Mouse (Mus musculus): ENCODE measurements around the gene Kif3c. TPM values are rescaled to one million over a fixed set of nuclear protein-coding genes. Genes with fewer than 3 reads are reported as not detected.

Gene Kif3c
- total RNA-seq (2015) (1.8 and 2.5 TPM in 2 replicates), total RNA-seq (2017) (1.8 and 1.9 TPM in 2 replicates)

DNA sequence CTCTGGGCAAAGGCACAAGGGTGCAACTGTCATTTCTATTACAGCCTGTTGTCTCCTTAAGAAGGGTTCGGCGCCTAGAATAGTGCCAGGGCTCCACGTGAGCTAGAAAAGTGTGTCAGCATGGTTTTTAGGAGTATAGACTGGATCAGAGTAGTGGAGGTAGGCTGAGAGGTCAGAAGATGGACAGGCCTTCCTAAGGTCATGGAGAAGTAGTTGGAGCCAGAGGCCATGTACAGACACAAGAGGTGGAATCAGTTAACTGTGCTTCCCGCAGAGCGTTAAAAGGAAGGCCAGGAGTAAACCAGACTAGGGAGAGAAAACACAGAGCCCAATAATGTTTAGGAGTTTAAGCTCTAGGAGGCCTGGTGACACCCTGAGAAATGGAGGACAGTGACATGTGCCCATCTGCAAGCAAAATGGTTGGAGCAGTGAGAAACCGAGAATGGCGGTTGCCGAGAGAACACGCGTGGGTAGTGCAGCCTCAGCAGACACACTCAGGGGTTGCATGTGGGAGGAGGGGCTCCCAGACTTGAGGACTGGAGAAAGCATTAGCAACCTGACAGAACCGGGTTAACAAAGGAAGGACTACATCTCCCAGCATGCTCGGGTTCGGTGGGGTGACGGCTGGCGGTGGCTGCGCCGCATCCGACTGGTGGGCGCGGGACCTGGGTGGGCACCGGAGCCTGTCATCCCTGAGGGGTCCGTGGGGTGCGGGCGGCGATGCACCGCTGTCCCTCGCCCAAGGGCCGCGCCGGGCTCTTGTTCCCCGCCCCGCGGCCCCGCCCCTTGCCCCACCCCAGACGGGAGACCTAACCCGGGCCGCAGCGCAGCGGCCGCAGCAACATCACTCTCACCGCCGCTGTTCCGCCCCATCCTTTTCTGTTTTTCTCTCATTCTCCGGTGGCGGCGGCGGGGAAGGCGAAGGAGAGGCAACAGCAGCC, at the start of gene Kif3c:
Gene Kif3c (plus strand): TSS at position 625 of the 941 bp plus-strand sequence.
- peak; percentile 77 for ATAC-seq (ENCODE audit: poor library complexity, severe bottlenecking)

DNA sequence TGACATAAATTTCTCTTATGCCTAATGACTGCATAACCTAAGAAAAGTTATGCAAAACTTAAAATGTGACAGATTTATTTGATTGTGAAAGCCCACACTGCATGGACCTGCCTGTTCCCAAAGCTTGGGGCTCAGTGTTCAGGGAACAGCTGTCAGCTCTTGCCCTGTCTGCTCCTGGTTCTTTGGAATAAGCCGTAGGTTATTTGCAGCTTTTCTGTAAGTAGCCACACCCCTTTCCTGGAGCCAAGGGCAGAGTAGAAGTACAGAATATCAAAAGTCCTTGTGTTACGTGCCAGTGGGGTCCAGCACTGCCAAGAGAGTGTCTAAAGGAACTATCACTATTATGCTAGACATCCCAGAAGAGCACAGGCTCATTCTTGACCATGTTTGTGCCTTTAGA, 48.8 kb upstream of the Kif3c start:
- ATAC-seq (ENCODE audit: poor library complexity, severe bottlenecking) = no peak

DNA sequence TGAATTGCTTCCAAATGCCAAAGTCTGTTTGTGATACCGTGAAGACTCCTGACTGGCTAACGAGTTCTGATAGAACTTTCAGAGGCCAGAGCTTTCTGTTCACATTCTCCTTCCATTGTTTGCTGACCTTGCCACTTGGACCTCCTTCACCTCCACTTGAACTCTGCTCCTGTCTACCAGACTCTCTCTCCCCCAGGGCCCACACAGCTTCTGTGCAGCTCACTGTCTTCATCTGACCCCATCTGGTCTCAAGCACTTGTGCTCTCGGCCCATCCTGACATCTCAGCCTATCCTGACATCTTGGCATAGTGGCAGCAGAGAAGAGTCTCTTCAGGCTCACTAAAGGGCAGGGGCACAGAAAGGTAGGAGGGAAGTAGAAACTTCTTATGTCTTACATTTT, 48.0 kb upstream of the Kif3c start:
- ATAC-seq (ENCODE audit: poor library complexity, severe bottlenecking) = no peak

DNA sequence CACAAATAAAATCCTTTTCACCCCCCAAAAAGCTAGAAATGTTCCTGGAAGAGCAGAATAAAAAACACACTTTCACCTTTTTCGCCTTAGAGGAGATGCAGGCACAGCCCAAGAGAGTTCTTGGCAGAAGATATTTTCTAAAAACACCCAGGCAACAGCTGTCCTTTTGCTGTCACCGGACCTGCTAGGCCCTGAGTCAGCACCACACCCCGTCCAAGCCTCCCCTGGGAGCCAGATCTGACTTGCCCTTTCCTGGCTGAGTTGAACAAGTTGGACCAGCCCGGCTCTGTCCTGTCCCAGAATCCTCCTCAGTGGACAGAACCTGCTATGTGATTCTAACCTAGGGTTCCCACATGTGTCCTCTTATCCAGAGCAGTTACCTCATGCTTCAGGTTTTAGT, 45.6 kb upstream of the Kif3c start:
- ATAC-seq (ENCODE audit: poor library complexity, severe bottlenecking) = no peak

DNA sequence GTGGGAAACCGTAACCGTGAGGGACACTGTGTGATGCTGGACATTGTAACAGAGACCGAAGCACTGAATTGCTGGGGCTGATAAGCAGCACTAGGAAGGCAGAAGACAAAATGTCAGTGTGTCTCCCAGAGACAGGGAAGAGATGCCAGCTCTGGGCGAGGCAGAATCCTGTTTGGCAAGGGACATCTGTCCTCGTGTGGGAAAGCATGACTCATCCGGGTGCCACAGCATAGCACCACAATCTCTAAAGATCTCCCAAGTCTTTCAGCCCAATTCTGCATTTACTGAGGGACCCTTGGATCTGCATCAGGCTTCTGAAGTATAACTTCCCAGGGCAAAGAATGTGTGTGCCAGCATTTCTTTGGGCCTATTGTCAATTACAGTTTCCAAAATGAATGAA, 41.7 kb upstream of the Kif3c start:
- no peak for ATAC-seq (ENCODE audit: poor library complexity, severe bottlenecking)

DNA sequence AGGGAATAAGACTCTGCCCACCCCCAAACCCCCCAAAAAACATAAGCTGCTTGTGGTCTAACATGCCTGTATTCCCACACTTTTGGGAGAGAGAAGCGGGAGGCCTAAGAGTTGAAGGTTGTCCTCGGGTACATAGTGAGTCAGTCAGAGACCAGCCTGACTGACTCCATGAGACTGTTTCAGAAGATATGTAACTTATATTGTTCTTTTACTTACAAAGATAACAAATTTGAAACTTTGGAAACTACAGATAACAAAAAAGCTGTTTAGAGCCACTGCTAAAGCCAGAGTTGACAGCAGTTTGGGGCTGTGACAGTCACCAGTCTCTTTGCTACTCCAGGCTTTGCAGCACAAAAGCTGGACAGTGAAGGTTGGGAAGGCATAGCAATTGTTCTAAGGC, 39.7 kb upstream of the Kif3c start:
- ATAC-seq (ENCODE audit: poor library complexity, severe bottlenecking) = no peak

DNA sequence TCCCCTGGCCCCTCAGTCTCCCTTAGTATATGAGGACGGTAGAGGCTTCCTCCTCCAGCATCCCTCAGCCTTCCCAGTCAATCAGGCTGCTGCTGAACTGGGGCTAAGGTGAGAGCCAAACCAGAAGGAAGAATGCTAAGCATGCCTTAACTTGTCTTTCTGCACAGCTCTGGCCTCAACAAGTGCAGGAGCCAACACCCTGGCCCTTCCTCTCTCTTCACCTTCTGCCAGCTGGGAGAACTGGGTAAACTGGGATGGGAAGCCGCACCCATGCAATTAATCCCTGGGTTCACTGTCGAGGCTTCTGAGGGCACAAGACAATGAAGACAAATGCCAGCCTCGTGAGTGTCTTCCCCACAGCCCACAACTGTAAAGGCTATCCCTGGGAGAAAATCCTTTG, 35.3 kb upstream of the Kif3c start:
- ATAC-seq (ENCODE audit: poor library complexity, severe bottlenecking) = no peak

DNA sequence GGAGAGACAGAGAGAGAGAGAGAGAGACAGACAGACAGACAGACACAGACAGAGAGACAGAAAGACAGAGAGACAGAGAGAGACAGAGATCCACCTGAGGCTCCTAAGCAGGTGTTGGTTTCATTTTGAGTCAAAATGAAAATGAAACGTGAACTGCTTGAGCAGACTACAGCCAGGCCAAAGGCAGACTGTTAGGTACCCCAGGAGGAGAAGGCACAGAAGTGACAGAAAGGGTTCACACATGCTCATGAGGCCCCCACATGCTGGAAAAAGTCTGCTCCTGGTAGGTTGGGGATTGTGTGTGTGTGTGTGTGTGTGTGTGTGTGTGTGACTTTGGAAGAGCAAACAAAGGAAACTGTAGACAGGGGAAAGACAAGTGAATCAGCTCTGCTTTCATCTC, 26.0 kb upstream of the Kif3c start:
- no peak for ATAC-seq (ENCODE audit: poor library complexity, severe bottlenecking)

DNA sequence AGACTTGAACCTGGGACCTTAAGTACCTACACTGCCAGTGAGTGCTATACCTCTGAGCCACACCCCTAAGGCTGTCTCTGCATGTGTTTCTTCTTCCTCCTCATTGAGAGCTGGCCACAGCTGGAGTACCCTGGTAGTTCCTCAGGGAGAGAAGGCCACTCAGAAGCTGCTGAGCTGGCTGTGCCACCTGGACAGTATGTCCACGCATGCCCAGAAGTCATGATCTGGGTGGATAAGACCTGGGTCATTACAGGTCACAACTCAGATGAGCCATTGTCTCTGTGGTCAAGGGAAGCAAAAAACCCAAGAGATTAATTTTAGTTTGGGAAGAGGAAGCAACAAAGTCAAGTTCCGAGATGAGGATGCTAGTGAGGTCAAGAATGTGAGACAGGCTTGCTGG, 20.8 kb upstream of the Kif3c start:
- no peak for ATAC-seq (ENCODE audit: poor library complexity, severe bottlenecking)

DNA sequence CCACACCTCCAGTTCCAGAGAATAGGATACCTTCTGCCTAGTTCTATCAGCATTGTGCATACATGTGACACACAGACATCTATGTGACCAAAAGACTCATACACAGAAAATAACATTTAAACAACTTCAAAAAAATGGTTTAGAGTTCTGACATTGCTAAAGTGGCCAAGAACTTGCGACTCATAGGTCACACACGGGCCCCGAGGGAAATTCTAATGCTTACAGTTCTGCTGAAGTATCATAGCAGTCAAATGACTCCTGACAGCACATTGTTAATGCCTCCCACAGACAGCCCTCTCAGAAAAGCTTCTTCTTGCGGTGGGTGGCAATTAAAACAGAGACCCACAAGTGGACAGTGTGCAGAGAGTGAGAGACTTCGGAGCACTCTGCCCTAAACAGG, 19.9 kb upstream of the Kif3c start:
- no peak for ATAC-seq (ENCODE audit: poor library complexity, severe bottlenecking)

DNA sequence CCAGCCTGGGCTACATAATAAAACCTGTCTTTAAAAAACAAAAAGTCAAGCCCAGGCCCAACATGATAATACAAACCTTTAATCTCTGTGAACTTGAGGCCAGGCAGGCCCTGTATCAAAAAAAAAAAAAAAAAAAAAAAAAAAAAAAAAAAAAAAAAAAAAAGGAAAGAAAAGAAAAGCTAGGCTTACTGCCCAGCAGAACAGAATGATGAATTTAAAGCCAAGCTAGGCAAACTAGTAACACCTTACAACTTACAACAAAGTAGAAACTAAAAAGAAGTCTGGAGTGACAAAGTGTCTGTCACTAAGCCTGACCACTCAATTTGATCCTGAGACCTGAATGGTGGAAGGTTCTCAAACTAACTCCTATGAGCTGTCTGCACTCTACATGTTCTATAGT, 17.2 kb upstream of the Kif3c start:
- ATAC-seq (ENCODE audit: poor library complexity, severe bottlenecking) = no peak

DNA sequence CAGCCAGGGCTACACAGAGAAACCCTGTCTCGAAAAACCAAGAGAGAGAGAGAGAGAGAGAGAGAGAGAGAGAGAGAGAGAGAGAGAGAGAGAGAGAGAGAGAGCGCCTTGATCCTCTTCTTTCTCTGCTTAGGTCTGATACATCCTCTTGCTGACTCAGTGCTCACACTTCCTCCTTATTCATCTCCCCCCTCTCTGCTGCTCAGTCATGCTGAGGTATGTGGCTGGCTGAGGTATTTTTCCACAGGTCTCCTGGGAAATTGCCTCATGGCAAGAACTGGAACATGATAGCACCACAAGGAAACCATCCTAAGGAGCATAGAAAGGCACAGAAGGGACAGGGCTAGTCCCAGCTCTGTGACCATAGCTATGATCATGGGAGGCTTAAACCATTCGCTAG, 15.5 kb upstream of the Kif3c start:
- peak; percentile 80 for ATAC-seq (ENCODE audit: poor library complexity, severe bottlenecking)

DNA sequence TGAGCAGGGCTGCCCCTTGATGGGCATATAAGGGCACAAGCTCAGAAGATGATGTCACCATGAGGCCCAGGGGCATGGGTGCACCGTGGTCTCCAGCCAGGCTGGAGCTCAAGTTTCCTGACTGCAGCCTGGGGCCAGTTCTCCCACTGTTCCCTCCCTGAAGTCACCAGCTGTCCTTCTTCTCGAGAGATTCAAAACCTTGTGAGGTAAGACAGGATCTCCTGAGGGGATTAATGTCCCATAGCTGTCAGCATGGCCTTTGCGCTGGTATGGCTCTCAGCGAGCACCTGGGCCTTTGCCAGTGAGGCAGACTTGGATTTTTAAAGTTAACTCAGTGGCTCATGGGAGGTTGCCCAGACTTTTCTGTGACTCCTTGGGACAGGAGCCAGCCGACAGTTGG, 14.8 kb upstream of the Kif3c start:
- no peak for ATAC-seq (ENCODE audit: poor library complexity, severe bottlenecking)

DNA sequence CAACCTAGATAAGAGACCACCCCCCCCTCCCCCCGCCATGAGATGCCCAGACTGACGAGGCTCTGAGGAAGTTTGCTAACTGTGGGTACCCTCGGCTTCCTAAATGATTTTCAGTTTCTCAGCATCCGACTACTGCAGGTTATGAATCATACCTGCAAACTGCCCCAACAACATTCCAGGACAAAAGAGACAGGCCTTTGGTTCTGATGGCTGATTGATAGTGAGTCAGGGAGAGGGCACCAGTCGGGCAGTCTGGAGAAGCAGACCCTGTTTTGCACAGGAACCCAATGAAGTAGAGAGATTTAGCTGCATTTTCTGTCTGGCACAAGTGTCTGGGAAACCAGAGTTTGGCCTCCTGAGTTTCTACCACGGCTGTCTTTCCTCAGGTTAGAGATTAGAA, 12.7 kb upstream of the Kif3c start:
- no peak for ATAC-seq (ENCODE audit: poor library complexity, severe bottlenecking)

DNA sequence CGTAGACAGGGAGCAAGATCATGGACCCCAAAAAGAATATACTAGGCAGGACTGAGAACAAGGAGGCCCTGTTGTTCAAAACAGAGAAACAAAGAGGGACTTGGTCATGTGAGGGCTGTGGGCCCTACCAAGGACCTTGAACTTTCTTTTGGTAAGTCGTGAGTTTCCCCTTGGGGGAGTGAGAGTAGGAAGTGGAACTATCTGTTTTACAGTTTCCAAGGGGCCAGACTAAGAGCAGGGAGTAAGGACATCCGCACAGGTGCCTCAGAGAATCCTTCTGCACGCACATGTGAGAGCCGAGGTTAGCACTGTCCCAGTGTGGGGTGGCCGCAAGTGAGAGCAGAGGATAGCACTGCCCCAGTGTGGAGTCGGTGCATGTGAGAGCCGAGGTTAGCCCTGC, 9.9 kb upstream of the Kif3c start:
- ATAC-seq (ENCODE audit: poor library complexity, severe bottlenecking) = no peak

DNA sequence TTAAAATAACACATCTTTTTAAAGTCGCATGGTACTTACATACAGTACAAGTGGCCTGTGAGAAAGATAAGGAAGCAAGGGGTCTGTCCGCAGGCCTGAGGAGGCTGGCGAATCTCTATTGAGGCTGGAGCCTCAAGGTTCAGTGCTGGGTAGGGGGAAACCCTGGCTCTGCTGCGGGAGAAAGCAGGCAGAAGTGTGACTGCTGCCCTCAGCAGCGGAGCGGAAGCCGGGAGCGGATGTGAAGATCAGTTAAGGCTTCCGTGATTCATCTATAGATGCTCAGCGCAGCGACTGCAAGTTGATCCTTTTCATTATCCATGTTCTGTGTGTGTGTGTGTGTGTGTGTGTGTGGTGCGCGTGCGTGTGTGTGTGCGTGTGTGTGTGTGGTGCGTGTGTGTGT, 8.1 kb upstream of the Kif3c start:
- peak; percentile 55 for ATAC-seq (ENCODE audit: poor library complexity, severe bottlenecking)

DNA sequence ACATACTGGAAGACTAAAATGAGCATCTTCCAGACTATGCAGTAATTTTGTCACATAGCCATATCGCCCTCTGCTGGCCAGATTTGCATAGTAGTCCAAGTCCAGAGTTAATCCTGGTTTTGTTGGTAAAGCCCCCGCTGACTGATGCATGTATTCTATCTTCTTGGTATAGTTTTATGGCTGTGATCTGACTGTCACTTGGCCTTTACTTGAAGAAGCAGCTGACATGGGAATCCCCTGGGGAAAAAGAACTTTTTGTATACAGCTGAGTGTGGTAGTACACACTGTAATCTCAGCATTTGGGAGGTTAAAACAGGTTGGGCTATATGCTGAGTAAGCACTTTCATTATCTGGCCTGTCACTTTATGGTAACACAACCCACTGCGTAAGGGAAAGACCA, 5.6 kb upstream of the Kif3c start:
- ATAC-seq (ENCODE audit: poor library complexity, severe bottlenecking) = peak; percentile 57

DNA sequence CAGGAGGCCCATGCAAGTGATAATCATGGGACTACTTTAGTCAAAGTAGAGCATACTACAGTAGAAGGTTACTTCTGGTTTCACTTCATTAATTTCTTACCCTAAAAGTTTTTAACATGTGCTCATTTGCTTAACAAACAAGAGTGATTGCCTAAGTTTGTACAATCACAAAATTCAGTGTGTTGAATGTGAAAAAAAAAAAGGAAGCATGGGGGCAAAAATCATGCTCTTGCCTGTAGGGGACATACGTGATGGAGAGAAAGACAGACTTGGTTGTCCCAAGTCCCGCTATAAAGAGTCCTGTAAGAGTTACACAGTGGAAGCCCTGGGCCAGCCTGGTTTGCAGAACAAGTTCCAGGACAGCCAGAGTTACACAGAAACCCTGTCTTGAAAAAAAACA, 4.9 kb upstream of the Kif3c start:
- peak; percentile 73 for ATAC-seq (ENCODE audit: poor library complexity, severe bottlenecking)

DNA sequence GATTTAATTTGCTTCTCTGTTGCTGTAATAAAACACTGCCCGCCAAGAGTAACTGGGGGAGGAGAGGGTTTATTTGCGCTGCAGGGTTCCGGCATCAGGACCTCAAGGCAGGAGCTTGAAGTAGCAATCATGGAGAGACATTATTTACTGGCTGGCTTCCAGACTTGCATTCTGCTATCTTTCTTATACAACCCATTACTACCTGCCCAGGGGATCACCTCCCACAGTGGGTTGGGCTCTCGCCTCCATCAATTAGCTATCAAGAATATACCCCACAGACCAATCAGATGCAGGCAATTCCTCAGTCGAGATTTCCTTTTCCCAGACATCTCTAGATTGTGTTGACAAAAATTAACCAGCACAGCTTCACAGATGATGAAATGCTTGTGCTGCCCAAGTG, 856 bp upstream of the Kif3c start:
- ATAC-seq (ENCODE audit: poor library complexity, severe bottlenecking) = no peak

DNA sequence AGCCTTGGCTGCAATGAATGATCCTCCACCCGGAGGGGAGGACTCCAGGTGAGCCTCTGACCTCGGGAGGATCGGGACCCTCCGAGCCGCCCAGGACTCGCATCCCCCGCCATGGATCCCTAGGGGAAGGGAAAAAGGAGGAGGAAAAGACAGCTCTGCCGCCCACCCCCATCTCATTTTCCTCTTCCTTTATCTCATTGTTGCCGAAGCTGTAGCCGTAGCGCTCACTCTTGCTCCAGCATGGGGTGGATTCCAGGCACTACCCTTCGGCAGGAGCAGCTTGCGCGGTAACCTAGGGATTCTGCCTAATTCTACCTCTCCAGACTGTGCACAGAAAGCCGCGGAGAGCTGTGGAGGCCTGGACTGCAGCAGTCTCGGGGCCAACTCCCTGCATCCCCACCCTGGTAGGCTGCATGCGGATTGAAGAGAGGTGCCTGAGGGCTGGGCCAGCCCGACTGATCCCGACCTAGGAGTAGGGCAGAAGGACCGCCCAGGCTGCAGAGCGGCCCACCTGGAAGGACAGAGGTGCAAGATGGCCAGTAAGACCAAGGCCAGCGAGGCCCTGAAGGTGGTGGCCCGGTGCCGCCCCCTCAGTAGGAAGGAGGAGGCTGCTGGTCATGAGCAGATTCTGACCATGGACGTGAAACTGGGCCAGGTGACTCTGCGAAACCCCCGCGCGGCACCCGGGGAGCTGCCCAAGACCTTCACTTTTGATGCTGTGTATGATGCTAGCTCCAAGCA, 687 bp downstream of the Kif3c start:
- ATAC-seq (ENCODE audit: poor library complexity, severe bottlenecking) = peak; percentile 48

DNA sequence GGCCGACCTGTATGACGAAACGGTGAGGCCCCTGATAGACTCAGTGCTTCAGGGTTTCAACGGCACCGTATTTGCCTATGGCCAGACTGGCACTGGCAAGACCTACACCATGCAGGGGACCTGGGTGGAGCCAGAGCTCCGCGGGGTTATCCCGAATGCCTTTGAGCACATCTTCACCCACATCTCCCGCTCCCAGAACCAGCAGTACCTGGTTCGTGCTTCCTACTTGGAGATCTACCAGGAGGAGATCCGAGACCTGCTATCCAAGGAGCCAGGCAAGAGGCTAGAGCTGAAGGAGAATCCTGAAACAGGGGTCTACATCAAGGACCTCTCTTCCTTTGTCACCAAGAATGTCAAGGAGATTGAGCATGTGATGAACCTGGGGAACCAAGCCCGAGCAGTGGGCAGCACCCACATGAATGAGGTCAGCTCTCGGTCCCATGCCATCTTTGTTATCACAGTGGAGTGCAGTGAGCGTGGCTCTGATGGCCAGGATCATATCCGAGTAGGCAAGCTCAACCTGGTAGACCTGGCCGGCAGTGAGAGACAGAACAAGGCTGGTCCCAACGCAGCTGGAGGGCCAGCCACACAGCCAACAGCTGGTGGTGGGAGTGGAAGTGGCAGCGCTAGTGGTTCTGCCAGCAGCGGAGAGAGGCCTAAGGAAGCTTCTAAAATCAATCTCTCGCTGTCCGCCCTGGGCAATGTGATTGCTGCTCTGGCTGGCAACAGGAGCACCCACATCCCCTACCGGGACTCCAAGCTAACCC, 1.4 kb downstream of the Kif3c start:
- ATAC-seq (ENCODE audit: poor library complexity, severe bottlenecking) = no peak

DNA sequence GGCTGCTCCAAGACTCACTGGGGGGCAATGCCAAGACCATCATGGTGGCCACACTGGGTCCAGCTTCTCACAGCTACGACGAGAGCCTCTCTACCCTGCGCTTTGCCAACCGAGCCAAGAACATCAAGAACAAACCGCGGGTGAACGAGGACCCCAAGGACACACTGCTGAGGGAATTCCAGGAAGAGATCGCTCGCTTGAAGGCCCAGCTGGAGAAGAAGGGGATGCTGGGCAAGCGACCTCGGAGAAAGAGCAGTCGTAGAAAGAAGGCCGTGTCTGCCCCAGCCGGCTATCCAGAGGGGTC, 2.0 kb downstream of the Kif3c start:
- no peak for ATAC-seq (ENCODE audit: poor library complexity, severe bottlenecking)
